Mouse (Mus musculus): ENCODE data around the gene Arhgap25.

DNA sequence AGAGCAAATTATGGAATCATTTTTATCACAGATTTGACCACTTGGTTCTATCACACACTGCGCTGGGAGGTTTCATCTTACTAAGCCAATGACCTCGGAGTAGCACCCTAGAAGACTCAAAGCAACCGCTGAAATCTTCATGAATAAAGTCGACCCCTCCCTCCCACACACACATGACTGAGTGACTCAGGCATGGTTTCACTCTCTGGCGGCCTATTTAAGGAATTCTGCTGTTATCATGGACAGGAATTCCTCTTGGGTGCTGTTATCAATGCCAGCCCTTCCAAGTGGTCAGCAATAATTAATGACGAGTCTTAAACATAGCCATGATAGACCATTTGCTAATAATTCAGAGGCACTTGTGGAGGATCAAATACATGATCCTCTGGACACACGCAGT lies 110.8 kb downstream of the Arhgap25 start:
- TF ChIP-seq CTCF (conservative IDR thresholded peaks at IDR 0.05; ENCODE audit: low read length) (no peak), POU5F1 (IDR thresholded peaks at IDR 0.05; ENCODE audit: borderline replicate concordance, low read length) (no peak)

Measured in E14TG2a.4 (cell line).